Mouse (Mus musculus): Measurements from ENCODE around the gene Qrfp. TPM values are rescaled to one million over a fixed set of nuclear protein-coding genes. Genes with fewer than 3 reads are reported as not detected.

Qrfp gene
- total and polyA plus RNA-seq, 2 experiments from 2014 or later = 0.20 TPM; not detected in 1

DNA sequence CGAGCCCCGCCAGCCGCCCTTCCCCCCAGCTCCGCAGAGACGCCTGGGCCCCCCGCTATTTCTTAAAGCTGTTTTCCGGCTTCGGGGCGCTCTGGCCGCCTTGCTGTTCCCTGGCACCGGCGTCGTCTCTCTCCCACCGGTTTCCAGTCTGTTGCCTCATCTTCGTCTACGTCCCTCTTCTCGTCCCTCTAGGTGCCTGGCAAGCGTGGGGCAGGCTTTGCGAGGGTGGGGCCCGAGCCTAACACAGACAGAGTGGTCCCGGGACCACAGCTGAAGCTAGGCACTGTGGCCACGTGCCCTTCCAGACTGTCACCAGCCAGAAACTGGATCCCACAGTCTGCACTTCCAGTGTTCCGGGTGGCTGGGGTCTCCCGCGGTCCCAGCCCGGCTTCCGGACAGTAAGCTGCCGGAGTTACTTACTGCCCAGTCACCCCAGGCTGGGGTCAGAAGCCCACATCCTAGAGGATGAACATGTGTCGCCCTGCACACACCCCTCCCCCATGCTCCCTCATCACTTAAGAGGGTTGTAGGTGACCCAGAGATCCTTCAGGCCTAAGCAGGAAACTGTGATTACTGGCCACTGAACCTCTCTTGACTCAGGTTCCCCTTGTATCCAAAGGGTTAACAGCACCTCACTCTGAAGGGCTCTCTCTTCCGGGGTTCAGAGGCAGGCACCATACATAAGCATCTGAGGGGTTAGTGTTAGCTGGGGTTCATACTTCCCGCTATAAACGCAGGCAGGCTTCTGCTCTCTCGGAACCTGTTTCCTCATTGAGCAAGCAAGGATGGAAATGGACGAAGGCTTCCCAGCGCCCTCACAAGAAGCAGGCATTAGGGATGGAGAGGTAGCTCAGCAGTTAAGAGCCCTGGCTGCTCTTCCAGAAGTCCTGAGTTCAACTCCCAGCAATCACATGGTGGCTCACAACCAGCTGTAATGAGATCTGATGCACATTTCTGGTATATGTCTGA lies 36.6 kb upstream of the Qrfp start:
- Histone ChIP-seq H3K4me1 (ENCODE audit: insufficient read depth, low read length) (peaks cover 6% of the 10 kb centered on the region; the same call in 1 of the 2 replicates), H3K4me3 (ENCODE audit: low read depth, low read length) (peak overlapping the region; percentile 47), H3K27me3 (ENCODE audit: insufficient read depth, low read length) (peaks cover 14% of the 10 kb centered on the region; the same call in 1 of the 2 replicates), H3K9me3 (ENCODE audit: low read length) (no peaks in the 10 kb centered on the region), H3K36me3 (ENCODE audit: insufficient read depth, low read length) (no peaks in the 10 kb centered on the region), H3K27ac (ENCODE audit: low read depth, low read length) (no peak overlapping the region), H3K4me2 (ENCODE audit: low read depth, low read length, poor library complexity, severe bottlenecking) (peak overlapping the region; percentile 85), H3K9ac (replicated peaks; ENCODE audit: low read length, poor library complexity, severe bottlenecking) (no peak overlapping the region)
- no peak for TF ChIP-seq CTCF (IDR thresholded peaks at IDR 0.05)
- no peak for DNase-seq (ENCODE audit: low spot score)
- ATAC-seq (ENCODE audit: low FRiP score) = no peak
- WGBS = 6% methylated on average over 35 of the region's 35 CpGs

- TF ChIP-seq CTCF (IDR thresholded peaks at IDR 0.05) = no peak
- Histone ChIP-seq H3K9me3 (ENCODE audit: low read length) (no peaks in the 10 kb centered on the region), H3K4me1 (ENCODE audit: insufficient read depth, low read length) (peaks cover 6% of the 10 kb centered on the region; the same call in 1 of the 2 replicates), H3K27me3 (ENCODE audit: insufficient read depth, low read length) (peaks cover 14% of the 10 kb centered on the region; the same call in 1 of the 2 replicates), H3K36me3 (ENCODE audit: insufficient read depth, low read length) (no peaks in the 10 kb centered on the region), H3K4me2 (ENCODE audit: low read depth, low read length, poor library complexity, severe bottlenecking) (peak within 1 kb of the TSS; percentile 85), H3K4me3 (ENCODE audit: low read depth, low read length) (peak within 1 kb of the TSS; percentile 47), H3K27ac (ENCODE audit: low read depth, low read length) (no peak within 1 kb of the TSS), H3K9ac (replicated peaks; ENCODE audit: low read length, poor library complexity, severe bottlenecking) (peak within 1 kb of the TSS; percentile 50)
- 1% methylated on average over 51 of the region's 88 CpGs for WGBS
- peak; percentile 54 for ATAC-seq (ENCODE audit: low FRiP score)
- no peak for DNase-seq (ENCODE audit: low spot score)
These were observed 35.7 kb upstream of the Qrfp start, which contains the start of gene Fibcd1 for GRCm38 (mm10) chr2:31845896-31846691. TSS of gene Fibcd1 (minus strand) at chr2:31846005.

DNA sequence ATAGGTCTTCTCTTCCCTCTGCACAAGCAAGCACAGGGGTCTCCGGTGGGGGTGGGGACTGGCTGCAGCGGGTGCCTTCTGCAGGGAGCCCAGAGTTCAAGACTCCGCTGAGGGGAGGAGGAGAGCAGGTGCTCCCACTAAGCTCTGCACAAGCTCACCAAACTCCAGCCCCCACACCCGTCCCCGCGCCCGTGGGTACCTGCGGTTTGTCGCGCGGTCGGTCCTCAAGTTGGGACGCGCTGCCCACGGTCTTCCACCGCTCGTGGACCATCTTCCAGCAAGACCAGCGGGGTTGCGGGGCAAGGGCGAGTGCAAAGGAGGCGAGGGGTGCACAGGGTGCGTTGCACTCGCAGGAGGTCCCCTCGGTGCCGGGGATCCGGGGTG lies 35.1 kb upstream of the Qrfp start:
- Histone ChIP-seq H3K4me2 (ENCODE audit: low read depth, low read length, poor library complexity, severe bottlenecking) (peak overlapping the region; percentile 85), H3K4me3 (ENCODE audit: low read depth, low read length) (peak overlapping the region; percentile 47), H3K9ac (replicated peaks; ENCODE audit: low read length, poor library complexity, severe bottlenecking) (peak overlapping the region; percentile 50), H3K9me3 (ENCODE audit: low read length) (no peaks in the 10 kb centered on the region), H3K27me3 (ENCODE audit: insufficient read depth, low read length) (peaks cover 14% of the 10 kb centered on the region; the same call in 1 of the 2 replicates), H3K36me3 (ENCODE audit: insufficient read depth, low read length) (no peaks in the 10 kb centered on the region), H3K27ac (ENCODE audit: low read depth, low read length) (no peak overlapping the region), H3K4me1 (ENCODE audit: insufficient read depth, low read length) (peaks cover 6% of the 10 kb centered on the region; the same call in 1 of the 2 replicates)
- ATAC-seq (ENCODE audit: low FRiP score) (peak; percentile 35; the same call in 1 of the 2 replicates), DNase-seq (ENCODE audit: low spot score) (no peak)
- 2% methylated on average over 24 of the region's 26 CpGs for WGBS
- no peak for TF ChIP-seq CTCF (IDR thresholded peaks at IDR 0.05)

DNA sequence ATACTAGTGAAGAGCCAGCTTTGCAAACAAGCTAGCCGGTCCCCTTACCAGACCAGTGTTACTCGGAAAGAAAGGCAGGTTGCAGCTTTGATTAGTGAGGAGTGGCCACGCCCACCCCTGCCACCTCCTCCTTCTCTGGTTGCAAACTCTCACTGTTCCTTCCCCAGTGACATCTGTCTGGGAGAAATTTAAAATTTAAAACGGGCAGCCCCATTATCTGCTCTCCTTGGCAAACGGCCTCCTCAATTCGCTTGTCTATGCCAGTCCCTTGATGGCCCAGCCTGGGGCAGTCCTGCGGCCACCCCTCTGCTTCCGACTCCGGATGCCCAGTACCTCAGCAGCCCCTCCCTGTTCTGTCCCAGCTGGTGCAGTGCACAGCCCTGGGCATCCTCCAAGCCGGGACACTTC lies 34.4 kb upstream of the Qrfp start:
- DNase-seq (ENCODE audit: low spot score) = no peak
- no peak overlapping the region for H3K9ac ChIP-seq (replicated peaks; ENCODE audit: low read length, poor library complexity, severe bottlenecking)

DNA sequence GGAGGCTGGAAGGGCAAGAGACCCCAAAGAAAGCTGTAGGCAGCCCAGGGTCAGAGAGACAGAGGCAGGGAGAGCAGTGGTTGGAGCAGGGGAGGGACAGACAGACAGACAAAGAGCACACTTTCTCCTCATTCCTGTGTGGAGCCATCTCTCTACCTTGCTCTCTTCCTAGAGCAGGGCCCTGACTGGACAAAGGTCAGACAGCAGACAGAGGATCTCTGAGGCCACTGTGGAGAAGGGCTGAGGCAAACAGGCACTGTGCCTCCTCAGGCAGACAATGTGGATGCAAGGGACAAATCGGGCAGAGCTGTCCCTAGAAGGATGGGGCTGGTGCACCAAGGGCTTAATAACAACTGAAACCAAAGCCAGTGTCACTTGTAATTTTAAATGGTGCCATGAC lies 28.5 kb upstream of the Qrfp start:
- H3K9me3 ChIP-seq (ENCODE audit: low read length) = no peaks in the 10 kb centered on the region
- no peaks in the 10 kb centered on the region for H3K27me3 ChIP-seq (ENCODE audit: insufficient read depth, low read length)
- H3K4me3 ChIP-seq (ENCODE audit: low read depth, low read length) = no peak overlapping the region
- no peaks in the 10 kb centered on the region for H3K36me3 ChIP-seq (ENCODE audit: insufficient read depth, low read length)
- no peak for TF ChIP-seq CTCF (IDR thresholded peaks at IDR 0.05)
- WGBS = 32% methylated on average over 1 of the region's 1 CpGs
- H3K9ac ChIP-seq (replicated peaks; ENCODE audit: low read length, poor library complexity, severe bottlenecking) = no peak overlapping the region
- no peak overlapping the region for H3K4me2 ChIP-seq (ENCODE audit: low read depth, low read length, poor library complexity, severe bottlenecking)
- no peak for DNase-seq (ENCODE audit: low spot score)
- ATAC-seq (ENCODE audit: low FRiP score) = no peak
- no peaks in the 10 kb centered on the region for H3K4me1 ChIP-seq (ENCODE audit: insufficient read depth, low read length)
- no peak overlapping the region for H3K27ac ChIP-seq (ENCODE audit: low read depth, low read length)

More for the DNA sequence above, 34.4 kb upstream of the Qrfp start:
- H3K4me3 ChIP-seq (ENCODE audit: low read depth, low read length) = peak overlapping the region; percentile 47
- TF ChIP-seq CTCF (IDR thresholded peaks at IDR 0.05) = no peak
- no peak overlapping the region for H3K27ac ChIP-seq (ENCODE audit: low read depth, low read length)
- 8% methylated on average over 10 of the region's 10 CpGs for WGBS
- peaks cover 6% of the 10 kb centered on the region; the same call in 1 of the 2 replicates for H3K4me1 ChIP-seq (ENCODE audit: insufficient read depth, low read length)
- H3K4me2 ChIP-seq (ENCODE audit: low read depth, low read length, poor library complexity, severe bottlenecking) = peak overlapping the region; percentile 85
- peaks cover 14% of the 10 kb centered on the region; the same call in 1 of the 2 replicates for H3K27me3 ChIP-seq (ENCODE audit: insufficient read depth, low read length)
- H3K36me3 ChIP-seq (ENCODE audit: insufficient read depth, low read length) = no peaks in the 10 kb centered on the region
- ATAC-seq (ENCODE audit: low FRiP score) = no peak
- no peaks in the 10 kb centered on the region for H3K9me3 ChIP-seq (ENCODE audit: low read length)
